Mouse (Mus musculus) forebrain, embryonic 10.5 days (tissue): ENCODE results near the gene Aif1. TPM values are rescaled to one million over a fixed set of nuclear protein-coding genes. Genes with fewer than 3 reads are reported as not detected.
"Not testable (repeated sequence)": the region's sequence is repeated elsewhere in the genome, so short reads cannot be mapped to it uniquely, and the experiment has no call there.

Experiments used
- DNase-seq: peaks from one replicate; pipeline ENCODE4 v3.0.0-alpha.2; 2017; ENCODE audit warnings: low spot score; ENCODE audit errors: extremely low spot score
- H3K27ac ChIP-seq: fragments of 300-500 bp; sonication (generic); 2 replicates; pipeline ENCODE4 v1.5.1; 2016; ENCODE audit warnings: mild to moderate bottlenecking
- H3K27me3 ChIP-seq: fragments of 300-500 bp; sonication (generic); 2 replicates; pipeline ENCODE4 v1.6.1; 2016; ENCODE audit warnings: mild to moderate bottlenecking; ENCODE audit not compliant: poor library complexity, severe bottlenecking
- H3K36me3 ChIP-seq: fragments of 300-500 bp; sonication (generic); replicated peaks from 2 replicates; pipeline ENCODE4 v1.6.1; 2016; ENCODE audit warnings: mild to moderate bottlenecking, moderate library complexity
- H3K4me1 ChIP-seq: fragments of 300-500 bp; sonication (generic); 2 replicates; pipeline ENCODE4 v1.6.1; 2016
- H3K4me3 ChIP-seq: fragments of 300-500 bp; sonication (generic); 2 replicates; pipeline ENCODE4 v1.5.1; 2016; ENCODE audit warnings: mild to moderate bottlenecking, moderate library complexity
- H3K9me3 ChIP-seq: fragments of 300-500 bp; sonication (generic); 2 replicates; pipeline ENCODE4 v1.6.1; 2016; ENCODE audit warnings: mild to moderate bottlenecking, moderate library complexity
- WGBS: fragments of 180-500 bp; shearing (Covaris S2); methylation state at CpG from one replicate; pipeline ENCODE4 v1.1.7; 2016; 5-methylcytosine and 5-hydroxymethylcytosine counted together
- microRNA-seq: library from miRNA; unstranded; fragments of <30 nt; microRNA quantifications from one replicate; pipeline ENCODE4, GENCODE M21; 2017
- polyA plus RNA-seq: library from polyadenylated mRNA; unstranded; fragments of >200 nt; fragmentation: Nextera tagmentation; extraction: Ambion mirVana; gene quantifications from 2 replicates; pipeline ENCODE4 v1.2.1, GENCODE M21; 2016

Gene Aif1
- polyA plus RNA-seq, 1 experiment from 2014 or later: 3.9 TPM

DNA sequence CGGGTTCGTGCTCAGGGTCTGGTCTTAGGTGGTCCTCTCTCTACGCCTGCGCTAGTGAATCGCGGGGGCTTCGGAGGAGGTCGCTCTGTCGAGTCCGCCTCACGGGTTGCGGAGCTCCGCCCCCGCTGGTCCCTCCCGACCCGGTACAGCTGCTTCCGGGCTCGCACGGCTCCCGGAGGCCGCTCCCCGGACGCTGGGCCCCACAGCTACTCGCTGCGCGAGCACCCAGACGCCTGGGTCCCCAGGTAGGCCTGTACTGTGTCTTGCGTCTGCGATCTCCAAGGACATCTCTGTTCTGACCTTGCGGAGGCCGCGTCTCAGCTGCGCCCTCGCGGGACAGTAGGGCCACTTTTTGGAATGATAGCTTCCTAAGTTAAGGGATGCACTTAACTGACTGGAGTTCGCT lies 49.7 kb downstream of the Aif1 start, which contains the start of gene D17H6S53E:
Gene D17H6S53E (plus strand): TSS at position 168 of the 406 bp plus-strand sequence.
- H3K36me3 ChIP-seq: peaks cover 43% of the 10 kb centered on the region
- H3K4me3 ChIP-seq: peak within 1 kb of the TSS; percentile 68
- no peaks in the 10 kb centered on the region for H3K9me3 ChIP-seq
- peaks cover 48% of the 10 kb centered on the region for H3K4me1 ChIP-seq
- H3K27me3 ChIP-seq: no peaks in the 10 kb centered on the region
- DNase-seq: peak; percentile 71
- H3K27ac ChIP-seq: peak within 1 kb of the TSS; percentile 87
- under 1% methylated on average over 36 of the region's 36 CpGs for whole genome bisulfite sequencing

DNA sequence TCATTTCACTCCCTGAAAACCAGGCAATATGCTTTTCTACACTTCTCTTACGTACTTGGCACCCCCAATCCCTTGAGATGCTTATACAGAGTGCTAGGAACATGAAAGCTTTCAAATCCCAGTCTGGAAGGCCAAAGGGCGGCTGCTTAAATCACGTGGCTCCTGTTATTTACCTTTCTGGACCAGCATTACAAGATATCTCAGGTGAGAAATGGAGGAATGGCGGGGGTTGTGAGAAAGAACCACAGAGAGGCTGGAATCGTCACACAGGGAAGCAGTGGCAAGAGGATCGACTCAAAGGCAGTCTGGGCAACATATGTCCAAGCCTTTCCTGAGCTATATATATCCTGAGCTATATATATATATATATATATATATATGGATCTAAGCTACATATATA lies 50.3 kb downstream of the Aif1 start:
- Histone ChIP-seq H3K9me3 (no peaks in the 10 kb centered on the region), H3K36me3 (peaks cover 43% of the 10 kb centered on the region), H3K4me3 (peak overlapping the region; percentile 68), H3K27ac (no peak overlapping the region; the same call in 1 of the 2 replicates), H3K4me1 (peaks cover 50% of the 10 kb centered on the region), H3K27me3 (no peaks in the 10 kb centered on the region)
- DNase-seq: no peak
- WGBS: 40% methylated on average over 6 of the region's 6 CpGs

DNA sequence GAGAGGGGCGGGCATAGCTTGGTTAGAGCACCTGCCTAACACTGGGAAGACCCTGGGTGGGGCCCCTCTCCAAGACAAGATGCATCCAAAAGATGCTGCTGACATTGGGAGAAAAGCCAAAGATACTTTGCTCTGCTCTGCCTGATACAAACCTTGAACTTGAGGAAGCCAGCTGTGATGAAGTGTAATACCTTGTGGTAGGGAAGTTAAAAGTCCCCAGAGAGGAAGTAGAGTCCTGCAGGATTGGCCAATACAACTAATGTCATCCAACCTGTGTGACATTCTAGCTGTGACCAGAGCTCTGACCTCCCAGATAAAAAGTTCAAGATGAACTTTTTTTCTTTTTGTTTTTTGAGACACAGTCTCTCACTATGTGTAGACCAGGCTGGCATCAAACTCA lies 50.8 kb downstream of the Aif1 start:
- WGBS: 100% methylated on average over 1 of the region's 1 CpGs
- Histone ChIP-seq H3K4me3 (peak overlapping the region; percentile 68; the same call in 1 of the 2 replicates), H3K4me1 (peaks cover 55% of the 10 kb centered on the region)

DNA sequence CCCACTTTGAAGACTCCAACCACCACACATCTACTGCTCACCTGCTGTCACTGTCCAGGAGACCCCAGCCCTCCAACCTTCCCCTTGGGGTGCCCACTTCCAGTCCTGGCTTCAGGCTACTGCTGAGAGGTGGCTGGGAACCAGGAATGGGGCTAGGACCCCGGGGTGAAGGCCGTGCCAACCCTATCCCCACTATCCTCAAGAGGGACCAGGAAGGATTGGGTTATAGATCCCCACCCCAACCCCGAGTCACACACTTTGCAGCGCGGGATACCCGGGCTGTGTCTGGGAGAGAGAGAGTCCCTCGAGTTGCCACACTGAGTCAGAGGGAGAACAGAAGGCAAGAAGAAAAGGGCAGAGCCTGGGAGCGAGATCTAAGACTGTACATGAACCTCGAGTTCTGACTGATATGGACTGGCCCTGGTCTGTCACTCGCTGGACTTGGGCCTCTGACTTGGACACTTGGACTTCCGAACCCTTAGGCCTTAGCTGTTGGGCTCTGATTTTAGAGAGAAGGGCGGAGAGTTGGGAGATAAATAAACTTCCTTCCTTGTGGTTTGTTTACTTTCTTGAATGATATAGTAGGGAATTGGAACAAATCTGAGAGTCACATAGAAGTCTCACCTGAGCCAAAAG lies 51.5 kb downstream of the Aif1 start:
- H3K27ac ChIP-seq, H3K4me3 ChIP-seq, DNase-seq, H3K9me3 ChIP-seq, H3K27me3 ChIP-seq: not testable (repeated sequence)
- Histone ChIP-seq H3K36me3 (peaks cover 44% of the 10 kb centered on the region), H3K4me1 (peaks cover 62% of the 10 kb centered on the region)
- WGBS: 92% methylated on average over 12 of the region's 12 CpGs

More for the DNA sequence above, 50.8 kb downstream of the Aif1 start:
- Histone ChIP-seq H3K27me3 (no peaks in the 10 kb centered on the region), H3K27ac (no peak overlapping the region), H3K36me3 (peaks cover 43% of the 10 kb centered on the region), H3K9me3 (no peaks in the 10 kb centered on the region)
- no peak for DNase-seq

DNA sequence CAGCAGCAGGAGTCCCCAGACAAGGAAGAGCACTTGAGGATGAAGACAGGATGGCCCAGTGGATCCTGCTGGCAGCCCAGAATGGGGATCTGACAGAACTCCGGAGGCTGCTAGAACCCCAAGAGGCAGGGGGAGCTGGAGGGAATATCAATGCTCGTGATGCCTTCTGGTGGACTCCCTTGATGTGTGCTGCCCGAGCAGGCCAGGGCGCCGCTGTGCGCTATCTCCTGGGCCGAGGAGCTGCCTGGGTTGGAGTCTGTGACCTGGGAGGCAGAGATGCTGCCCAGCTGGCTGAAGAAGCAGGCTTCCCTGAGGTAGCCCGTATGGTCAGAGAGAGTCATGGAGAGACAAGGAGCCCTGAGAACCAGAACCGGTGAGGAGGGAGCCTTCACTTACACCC lies 52.6 kb downstream of the Aif1 start:
- H3K27ac ChIP-seq, H3K9me3 ChIP-seq, DNase-seq, H3K27me3 ChIP-seq, H3K4me3 ChIP-seq: not testable (repeated sequence)
- peaks cover 55% of the 10 kb centered on the region for H3K4me1 ChIP-seq
- peaks cover 49% of the 10 kb centered on the region for H3K36me3 ChIP-seq
- 95% methylated on average over 9 of the region's 9 CpGs for WGBS

DNA sequence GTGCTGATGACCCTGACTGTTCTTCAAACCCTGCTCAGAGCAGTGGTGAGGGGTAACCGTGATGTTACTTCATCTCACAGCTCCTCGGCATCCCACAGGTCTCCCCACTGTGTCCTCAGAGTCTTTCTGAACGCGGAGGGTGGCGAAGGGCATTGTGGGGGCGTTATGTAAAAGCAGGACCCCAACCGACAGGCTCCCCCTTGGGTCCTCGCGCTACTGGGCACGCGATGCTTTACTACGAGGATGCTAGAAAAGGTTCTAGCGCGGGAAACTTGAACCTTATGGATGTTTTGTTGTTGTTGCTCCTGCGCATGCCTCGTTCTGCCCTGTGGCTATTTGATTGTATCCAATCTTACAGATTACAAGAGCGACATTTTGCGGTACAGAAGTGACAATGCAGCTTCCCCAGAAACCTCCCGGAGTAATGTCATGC lies 54.0 kb downstream of the Aif1 start, which contains the start of gene Csnk2b:
Gene Csnk2b (minus strand): TSS at position 183 of the 433 bp plus-strand sequence.
- Histone ChIP-seq H3K36me3 (peaks cover 54% of the 10 kb centered on the region), H3K4me3 (peak within 1 kb of the TSS; percentile 82), H3K27ac (peak within 1 kb of the TSS; percentile 93), H3K9me3 (no peaks in the 10 kb centered on the region), H3K27me3 (no peaks in the 10 kb centered on the region), H3K4me1 (peaks cover 46% of the 10 kb centered on the region)
- no peak for DNase-seq
- WGBS: under 1% methylated on average over 19 of the region's 19 CpGs

DNA sequence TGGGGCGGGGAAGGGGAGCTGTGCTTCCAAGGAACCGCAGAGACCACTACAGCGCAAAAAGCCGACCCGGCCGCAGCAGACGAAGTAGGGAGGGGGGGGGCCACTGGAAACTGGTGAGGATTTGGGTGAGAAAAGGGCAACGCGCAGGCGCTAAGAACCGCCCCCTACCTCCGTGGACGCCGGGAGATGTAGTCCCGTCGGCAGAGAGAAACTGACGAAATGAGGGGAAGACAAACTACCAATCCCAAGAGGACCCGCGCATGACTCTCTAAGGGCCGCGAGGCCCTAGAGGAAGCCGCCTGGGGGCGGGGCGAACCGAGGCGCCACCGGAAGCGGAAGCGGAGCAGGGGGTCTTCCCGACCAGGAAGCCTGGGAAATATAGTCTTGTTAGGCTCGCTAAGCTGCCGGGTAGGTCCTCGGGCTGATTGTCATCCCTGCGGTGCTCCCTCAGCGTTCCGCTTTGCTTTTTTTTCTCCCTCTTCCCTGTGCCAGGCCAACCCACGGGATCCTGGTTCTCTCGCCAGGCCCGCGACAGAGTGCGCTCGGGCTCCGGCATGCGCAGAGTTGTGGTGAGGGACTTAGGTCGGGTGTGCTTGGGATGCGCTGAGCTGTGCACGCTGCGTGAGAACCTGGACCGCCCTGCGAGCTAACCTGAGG lies 54.6 kb downstream of the Aif1 start, which contains the start of gene Gpank1:
Gene Gpank1 (plus strand): TSS at position 313 of the 657 bp plus-strand sequence.
- Histone ChIP-seq H3K27ac (peak within 1 kb of the TSS; percentile 93), H3K9me3 (no peaks in the 10 kb centered on the region), H3K27me3 (no peaks in the 10 kb centered on the region), H3K4me3 (peak within 1 kb of the TSS; percentile 82), H3K36me3 (peaks cover 59% of the 10 kb centered on the region), H3K4me1 (peaks cover 39% of the 10 kb centered on the region)
- WGBS: under 1% methylated on average over 50 of the region's 50 CpGs
- peak; percentile 97 for DNase-seq

Small RNAs within 50 kb of the gene (microRNA-seq; reads per million reads assigned to microRNA genes)
- gene Mir6973a: not detected
- gene Mir6974: not detected

Other genes starting within 250 kb of the Aif1 start
- 18.2 and 18.8 TPM in 2 replicates for gene Neu1, start 244.8 kb downstream of the Aif1 start, polyA plus RNA-seq
- 0.07 TPM in 1 of 2 replicates, not detected in the other for gene Hspa1b, start 216.8 kb downstream of the Aif1 start, polyA plus RNA-seq
- gene Gm20481, start 206.2 kb downstream of the Aif1 start, polyA plus RNA-seq: not detected in 2 replicates
- 0.94 and 2.1 TPM in 2 replicates for gene Hspa1a, start 203.9 kb downstream of the Aif1 start, polyA plus RNA-seq
- 1.1 TPM in 2 replicates for gene Hspa1l, start 203.4 kb downstream of the Aif1 start, polyA plus RNA-seq
- gene Lsm2, start 194.2 kb downstream of the Aif1 start, polyA plus RNA-seq: 363 and 375 TPM in 2 replicates
- 229 and 234 TPM in 2 replicates for gene Vars, start 175.1 kb downstream of the Aif1 start, polyA plus RNA-seq
- gene Vwa7, start 159.5 kb downstream of the Aif1 start, polyA plus RNA-seq: 0.19 and 0.22 TPM in 2 replicates
- gene Sapcd1, start 148.1 kb downstream of the Aif1 start, polyA plus RNA-seq: 3.0 and 4.1 TPM in 2 replicates
- gene Msh5, start 129.3 kb downstream of the Aif1 start, polyA plus RNA-seq: 4.3 and 5.1 TPM in 2 replicates
- 174 and 179 TPM in 2 replicates for gene Clic1, start 126.1 kb downstream of the Aif1 start, polyA plus RNA-seq
- 414 and 441 TPM in 2 replicates for gene Ddah2, start 117.0 kb downstream of the Aif1 start, polyA plus RNA-seq
- 0.25 TPM in 1 of 2 replicates, not detected in the other for gene Ly6g6c, start 110.7 kb downstream of the Aif1 start, polyA plus RNA-seq
- 0.59 and 0.72 TPM in 2 replicates for gene Mpig6b, start 109.9 kb downstream of the Aif1 start, polyA plus RNA-seq
- gene Ly6g6e, start 99.2 kb downstream of the Aif1 start, polyA plus RNA-seq: 1.00 TPM in 1 of 2 replicates, not detected in the other
- gene Ly6g6d, start 98.0 kb downstream of the Aif1 start, polyA plus RNA-seq: 1.8 and 2.0 TPM in 2 replicates
- 0.46 and 0.69 TPM in 2 replicates for gene Ly6g6f, start 90.5 kb downstream of the Aif1 start, polyA plus RNA-seq
- gene Abhd16a, start 86.8 kb downstream of the Aif1 start, polyA plus RNA-seq: 51.8 and 52.7 TPM in 2 replicates
- not detected in 2 replicates for gene Ly6g5c, start 67.8 kb downstream of the Aif1 start, polyA plus RNA-seq
- gene Ly6g5b, start 60.6 kb downstream of the Aif1 start, polyA plus RNA-seq: 1.2 and 1.4 TPM in 2 replicates
- gene Gpank1, start 54.6 kb downstream of the Aif1 start, polyA plus RNA-seq: 33.9 and 42.2 TPM in 2 replicates
- 290 and 303 TPM in 2 replicates for gene Csnk2b, start 54.0 kb downstream of the Aif1 start, polyA plus RNA-seq
- 7.8 and 10.6 TPM in 2 replicates for gene D17H6S53E, start 49.7 kb downstream of the Aif1 start, polyA plus RNA-seq
- 0.74 and 0.97 TPM in 2 replicates for gene Apom, start 44.0 kb downstream of the Aif1 start, polyA plus RNA-seq
- 65.9 and 69.0 TPM in 2 replicates for gene Bag6, start 40.9 kb downstream of the Aif1 start, polyA plus RNA-seq
- 195 and 200 TPM in 2 replicates for gene Prrc2a, start 11.2 kb downstream of the Aif1 start, polyA plus RNA-seq
- gene Lst1, start 12.4 kb upstream of the Aif1 start, polyA plus RNA-seq: 3.3 and 4.7 TPM in 2 replicates
- gene Ltb, start 18.4 kb upstream of the Aif1 start, polyA plus RNA-seq: 0.16 and 0.32 TPM in 2 replicates
- gene Tnf, start 25.9 kb upstream of the Aif1 start, polyA plus RNA-seq: 0.10 TPM in 1 of 2 replicates, not detected in the other
- gene Lta, start 29.3 kb upstream of the Aif1 start, polyA plus RNA-seq: not detected in 2 replicates
- 0.53 TPM in 1 of 2 replicates, not detected in the other for gene Gm16181, start 44.8 kb upstream of the Aif1 start, polyA plus RNA-seq
- 7.0 and 7.7 TPM in 2 replicates for gene Atp6v1g2, start 57.6 kb upstream of the Aif1 start, polyA plus RNA-seq
- 10.0 and 11.5 TPM in 2 replicates for gene Nfkbil1, start 59.7 kb upstream of the Aif1 start, polyA plus RNA-seq
- 757 and 759 TPM in 2 replicates for gene Ddx39b, start 65.7 kb upstream of the Aif1 start, polyA plus RNA-seq
- 57.8 and 58.6 TPM in 2 replicates for gene H2-D1, start 86.7 kb upstream of the Aif1 start, polyA plus RNA-seq
- gene H2-Q1, start 144.3 kb upstream of the Aif1 start, polyA plus RNA-seq: not detected in 2 replicates
- 0.26 and 0.35 TPM in 2 replicates for gene H2-Q2, start 166.2 kb upstream of the Aif1 start, polyA plus RNA-seq
- gene H2-Q4, start 203.5 kb upstream of the Aif1 start, polyA plus RNA-seq: 3.0 and 3.1 TPM in 2 replicates
- 2.1 and 2.5 TPM in 2 replicates for gene H2-Q6, start 248.8 kb upstream of the Aif1 start, polyA plus RNA-seq